Mouse (Mus musculus): ENCODE results near the gene Stx2.
"Not testable (repeated sequence)": the region's sequence is repeated elsewhere in the genome, so short reads cannot be mapped to it uniquely, and the experiment has no call there.

The Stx2 gene

GRCm38 (mm10) chr5:129008008-129008407 is 366 bp downstream of the Stx2 start:
- DNase-seq, result no peak

- DNase-seq, result no peak
Observed at GRCm38 (mm10) chr5:129007105-129007957, 1.0 kb downstream of the Stx2 start.

- peak in 1 of 2 experiments; percentile 9 for DNase-seq
Observed at GRCm38 (mm10) chr5:129006031-129006788, 2.2 kb downstream of the Stx2 start.

- DNase-seq, result peak in 1 of 2 experiments; percentile 45
Observed at GRCm38 (mm10) chr5:129005416-129005815, 3.0 kb downstream of the Stx2 start.

GRCm38 (mm10) chr5:129002571-129003011 is 5.8 kb downstream of the Stx2 start:
- peak; percentile 60 to 66 for DNase-seq

GRCm38 (mm10) chr5:129000706-129001468 is 7.5 kb downstream of the Stx2 start:
- no peak for DNase-seq

- no peak for DNase-seq
Observed at GRCm38 (mm10) chr5:128987141-128987954, 21.0 kb downstream of the Stx2 start.

- DNase-seq, result no peak
Observed at GRCm38 (mm10) chr5:128985946-128986345, 22.4 kb downstream of the Stx2 start.

GRCm38 (mm10) chr5:128984536-128984935 is 23.8 kb downstream of the Stx2 start:
- DNase-seq, result no peak

GRCm38 (mm10) chr5:128981607-128982006 is 26.8 kb downstream of the Stx2 start:
- DNase-seq, result peak; percentile 34 to 64

- no peak for DNase-seq
Observed at GRCm38 (mm10) chr5:128980857-128981256, 27.5 kb downstream of the Stx2 start.

GRCm38 (mm10) chr5:128978957-128979356 is 29.4 kb downstream of the Stx2 start:
- no peak for DNase-seq

- not testable (repeated sequence) for DNase-seq
Observed at GRCm38 (mm10) chr5:128977466-128977865, 30.9 kb downstream of the Stx2 start.

- DNase-seq, result peak; percentile 37 to 47
Observed at GRCm38 (mm10) chr5:128976266-128976665, 32.1 kb downstream of the Stx2 start.

- DNase-seq, result peak in 1 of 2 experiments; percentile 67
Observed at GRCm38 (mm10) chr5:128971298-128971697, 37.1 kb downstream of the Stx2 start.

- DNase-seq, result no peak
Observed at GRCm38 (mm10) chr5:128970878-128971277, 37.5 kb downstream of the Stx2 start.

- DNase-seq, result no peak
Observed at GRCm38 (mm10) chr5:128964353-128964752, 44.0 kb downstream of the Stx2 start.

- DNase-seq, result no peak
Observed at GRCm38 (mm10) chr5:128958916-128959315, 49.5 kb downstream of the Stx2 start.

- not testable (repeated sequence) for DNase-seq
Observed at GRCm38 (mm10) chr5:128954371-128954770, 54.0 kb downstream of the Stx2 start.

GRCm38 (mm10) chr5:128953278-128954070 is 54.9 kb downstream of the Stx2 start, which contains the start of gene Rimbp2:
Gene Rimbp2 (minus strand): TSS chr5:128953486.
- no peak for DNase-seq

All from lung, postnatal 4 days (tissue).